In the genomic region with DNA sequence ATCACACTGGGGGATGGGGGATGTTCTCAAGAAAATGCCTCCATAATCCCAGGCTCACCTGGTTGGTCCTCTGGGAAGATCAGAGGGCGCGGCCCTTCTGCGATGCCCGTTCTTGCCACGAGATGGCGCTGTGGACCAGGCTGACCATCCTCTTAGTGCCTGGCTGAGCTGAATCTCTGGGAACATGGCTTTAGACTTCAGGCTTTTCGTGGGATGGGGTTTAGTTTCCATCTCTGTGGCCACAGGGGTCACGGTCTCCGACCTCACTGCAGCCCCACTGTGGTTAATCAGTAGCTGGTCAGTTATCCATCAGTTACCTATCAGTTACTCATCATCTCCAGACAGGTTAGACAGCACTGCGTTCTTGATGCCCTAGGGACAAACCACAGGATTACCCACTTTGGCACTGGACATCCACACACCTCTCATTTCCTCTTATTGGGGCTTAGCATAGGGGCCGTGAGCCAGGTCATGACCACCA, we compare ENCODE assay signal across 8 mouse cellular contexts.
DNase-seq lines count a peak whose midpoint lies in the region; ATAC-seq lines count a peak whose summit lies in the region.

No protein-coding gene starts in this region.

- 0 out of 2 replicates have a peak overlapping the region, but pooled peaks have one; percentile 50 for H3K27ac ChIP-seq in limb, embryonic 12.5 days
- H3K27ac ChIP-seq in midbrain, embryonic 14.5 days (replicated peaks; ENCODE audit: low read depth, low read length) = no peak overlapping the region

- H3K36me3 ChIP-seq in limb, embryonic 12.5 days = no peaks in the 10 kb centered on the region
- H3K36me3 ChIP-seq in midbrain, embryonic 14.5 days (ENCODE audit: control insufficient read depth, insufficient read depth, low read length) = no peaks in the 10 kb centered on the region

- H3K4me1 ChIP-seq in limb, embryonic 12.5 days (replicated peaks) = peaks cover 50% of the 10 kb centered on the region
- peaks cover 21% of the 10 kb centered on the region for H3K4me1 ChIP-seq in midbrain, embryonic 14.5 days (ENCODE audit: control insufficient read depth, insufficient read depth, low read length)

- H3K9ac ChIP-seq in limb, embryonic 12.5 days (replicated peaks) = no peak overlapping the region
- H3K9ac ChIP-seq in midbrain, embryonic 14.5 days (replicated peaks; ENCODE audit: low read length) = no peak overlapping the region

- H3K27me3 ChIP-seq in limb, embryonic 12.5 days = peaks cover 50% of the 10 kb centered on the region
- peaks cover 18% of the 10 kb centered on the region; the same call in 1 of the 2 replicates for H3K27me3 ChIP-seq in midbrain, embryonic 14.5 days (ENCODE audit: control insufficient read depth, insufficient read depth, low read length)

- intact Hi-C loops in gastrocnemius, postnatal 36 days (cut with DNase I) = loop anchor here (2.0 to 5.0 kb wide), 2 partner anchors 619 to 818 kb away; no protein-coding TSS in a partner anchor

- ATAC-seq in limb, embryonic 12.5 days (ENCODE audit: insufficient number of reproducible peaks, insufficient read depth, low FRiP score, low TSS enrichment, low read depth) = peak; percentile 9; the same call in 1 of the 2 replicates
- no peak; the same call in 1 of the 2 replicates for ATAC-seq in midbrain, embryonic 14.5 days (ENCODE audit: low FRiP score, low TSS enrichment)

- H3K9me3 ChIP-seq in limb, embryonic 12.5 days = no peaks in the 10 kb centered on the region
- no peaks in the 10 kb centered on the region for H3K9me3 ChIP-seq in midbrain, embryonic 14.5 days (ENCODE audit: control insufficient read depth, low read length)

- no peak overlapping the region for H3K4me3 ChIP-seq in limb, embryonic 12.5 days (replicated peaks)
- H3K4me3 ChIP-seq in midbrain, embryonic 14.5 days (replicated peaks; ENCODE audit: low read depth, low read length) = no peak overlapping the region

- WGBS in limb, embryonic 12.5 days = 8% methylated on average over 11 of the region's 11 CpGs
- 10% methylated on average over 11 of the region's 11 CpGs for WGBS in midbrain, embryonic 14.5 days

- H3K4me2 ChIP-seq in limb, embryonic 12.5 days = 0 out of 2 replicates have a peak overlapping the region, but pooled peaks have one; percentile 10
- H3K4me2 ChIP-seq in midbrain, embryonic 14.5 days (ENCODE audit: low read length) = 0 out of 2 replicates have a peak overlapping the region, but pooled peaks have one; percentile 15

- DNase-seq in spleen, adult 18-20 months = peak; percentile 15 to 63
- DNase-seq in spleen, adult 12 weeks (ENCODE audit: low spot score) = no peak
- peak; percentile 66 for DNase-seq in embryo, embryonic 11.5 days (ENCODE audit: low read depth, low spot score)
- DNase-seq in gastrocnemius, postnatal 36 days = peak; percentile 39 to 67
- DNase-seq in kidney, adult 18-20 months = peak; percentile 85
- DNase-seq in midbrain, embryonic 14.5 days = peak; percentile 88
- DNase-seq in spleen, postnatal 36 days (ENCODE audit: low spot score in 2 of 2) = peak; percentile 8 to 9
